Mouse (Mus musculus) ES-CJ7 (cell line): ENCODE data around the gene Sbk1.

Experiments used
- DNase-seq: peaks from one replicate; pipeline ENCODE4 v3.0.0; 2011; ENCODE audit warnings: low read depth, low spot score

Gene Sbk1

DNA sequence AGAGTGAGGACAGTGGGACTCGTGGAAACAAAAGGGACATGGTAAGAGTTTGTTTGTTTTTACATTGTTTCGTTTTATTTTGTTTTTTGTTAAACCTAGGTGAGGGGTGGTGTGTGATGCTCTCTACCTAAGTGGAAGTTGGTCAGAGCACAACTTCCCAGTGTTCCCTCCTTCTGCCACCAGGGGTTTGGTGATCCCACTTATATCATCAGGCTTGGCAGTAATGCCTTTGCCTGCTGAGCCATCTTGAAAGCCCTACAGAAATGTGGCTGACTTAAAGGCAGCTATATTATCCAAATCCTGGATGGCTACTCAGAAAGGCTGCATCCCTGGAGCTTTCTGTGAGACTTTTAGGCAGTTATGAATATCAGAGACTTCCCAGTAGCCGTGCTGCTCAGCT is 60.3 kb downstream of the Sbk1 start:
- peak; percentile 59 for DNase-seq

DNA sequence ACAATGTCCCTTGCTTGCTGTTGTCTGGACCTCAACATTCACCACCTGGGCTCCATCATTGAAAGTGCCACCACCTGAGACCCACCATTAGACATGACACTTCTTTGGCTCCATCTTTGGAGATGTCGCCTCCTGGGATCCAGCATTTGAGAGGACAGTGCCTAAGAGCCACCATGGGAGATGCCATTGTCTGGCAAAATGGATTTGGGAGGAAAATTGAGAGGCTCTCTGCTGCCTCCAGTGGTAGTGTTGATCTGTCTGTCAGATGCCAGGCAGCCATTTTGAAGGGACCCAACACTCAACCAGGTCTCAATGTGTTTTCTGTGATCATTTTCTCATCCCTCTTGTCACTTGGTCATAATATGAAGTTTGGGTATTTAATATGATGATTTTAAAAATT is 63.1 kb downstream of the Sbk1 start:
- DNase-seq = peak; percentile 71

DNA sequence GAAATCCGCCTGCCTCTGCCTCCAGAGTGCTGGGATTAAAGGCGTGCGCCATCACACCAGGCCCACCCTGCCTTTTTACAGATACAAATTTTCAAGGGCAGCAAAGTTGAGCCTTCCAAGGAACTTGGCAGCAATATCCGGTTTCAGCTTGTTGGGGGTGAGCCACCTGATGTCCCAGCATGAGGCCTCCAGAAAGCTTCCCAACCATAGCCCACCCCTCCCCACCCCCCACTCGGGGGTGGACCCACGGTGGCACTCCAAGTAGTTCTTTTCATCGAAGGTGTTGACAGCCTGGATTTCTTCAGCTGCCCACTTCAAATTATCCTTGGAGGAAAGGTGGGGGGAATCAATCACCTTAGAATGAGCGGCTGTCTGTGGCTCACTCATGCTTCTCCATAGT is 66.5 kb downstream of the Sbk1 start:
- DNase-seq = peak; percentile 90

DNA sequence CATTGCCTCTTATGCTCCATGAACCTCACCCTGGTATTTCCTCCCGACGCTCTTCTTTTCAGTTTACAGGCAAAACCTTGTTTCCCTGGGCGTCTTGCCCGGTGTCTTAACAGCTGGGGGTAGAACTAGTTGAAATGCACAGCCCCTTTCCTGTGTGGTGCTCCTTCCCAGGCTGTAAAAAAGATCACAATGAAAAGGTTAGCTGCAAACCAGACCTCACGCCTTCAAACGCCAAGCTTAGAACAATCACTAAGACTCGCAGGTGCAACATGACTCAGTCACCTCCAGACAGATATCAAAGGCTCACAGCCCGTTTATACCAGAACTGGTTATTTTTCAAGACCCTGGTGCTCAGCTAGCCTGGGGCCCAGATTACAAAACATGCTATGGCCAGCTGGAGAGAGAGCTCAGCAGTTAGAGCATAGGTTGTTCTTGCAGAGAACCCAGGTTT is 67.1 kb downstream of the Sbk1 start:
- no peak for DNase-seq

DNA sequence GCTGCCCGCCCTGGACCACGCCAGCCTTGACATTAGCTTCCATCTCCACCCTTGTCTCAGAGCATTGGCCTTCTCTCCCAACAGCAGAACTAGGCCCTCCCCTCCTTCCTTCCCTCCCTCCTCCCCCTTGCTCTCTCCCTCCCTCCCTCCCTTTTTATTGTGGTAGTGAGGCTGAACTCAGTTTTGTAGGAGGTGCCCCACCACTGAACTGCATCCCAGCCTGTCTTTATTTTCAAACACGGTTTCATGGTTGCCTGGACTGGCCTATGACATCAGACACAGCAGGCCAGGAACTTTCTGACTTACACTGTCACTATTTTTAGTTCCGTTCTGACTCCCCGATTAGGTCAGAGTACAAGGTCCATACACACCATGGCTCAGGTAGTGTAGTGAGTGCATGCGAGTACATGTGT is 67.8 kb downstream of the Sbk1 start:
- DNase-seq = no peak

DNA sequence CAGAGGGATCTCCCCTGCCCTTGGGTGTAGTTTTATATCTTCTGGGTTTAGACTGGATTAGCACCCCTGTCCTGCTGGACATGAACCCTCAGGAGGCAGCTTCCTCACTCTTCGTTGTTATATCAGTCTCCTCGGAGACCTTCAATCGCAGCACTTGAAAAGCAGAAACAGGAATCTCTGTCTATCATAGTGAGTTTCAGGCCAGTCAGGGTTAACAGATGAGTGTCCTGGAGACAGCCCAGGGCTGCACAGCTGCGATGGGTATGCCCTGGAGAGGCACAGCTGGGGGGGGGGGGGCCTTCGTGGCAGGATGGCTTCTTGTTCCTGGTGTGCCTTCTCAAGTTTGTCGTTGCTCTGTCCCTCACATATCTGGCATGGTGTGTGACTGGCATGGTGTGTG is 68.5 kb downstream of the Sbk1 start:
- DNase-seq = no peak
